Mouse (Mus musculus) cerebellum, adult 9-10 months (tissue): ENCODE measurements around the gene Bicd2.

ENCODE experiments used
- DNase-seq: peaks from one replicate; pipeline ENCODE4 v3.0.0; 2022

Gene Bicd2

DNA sequence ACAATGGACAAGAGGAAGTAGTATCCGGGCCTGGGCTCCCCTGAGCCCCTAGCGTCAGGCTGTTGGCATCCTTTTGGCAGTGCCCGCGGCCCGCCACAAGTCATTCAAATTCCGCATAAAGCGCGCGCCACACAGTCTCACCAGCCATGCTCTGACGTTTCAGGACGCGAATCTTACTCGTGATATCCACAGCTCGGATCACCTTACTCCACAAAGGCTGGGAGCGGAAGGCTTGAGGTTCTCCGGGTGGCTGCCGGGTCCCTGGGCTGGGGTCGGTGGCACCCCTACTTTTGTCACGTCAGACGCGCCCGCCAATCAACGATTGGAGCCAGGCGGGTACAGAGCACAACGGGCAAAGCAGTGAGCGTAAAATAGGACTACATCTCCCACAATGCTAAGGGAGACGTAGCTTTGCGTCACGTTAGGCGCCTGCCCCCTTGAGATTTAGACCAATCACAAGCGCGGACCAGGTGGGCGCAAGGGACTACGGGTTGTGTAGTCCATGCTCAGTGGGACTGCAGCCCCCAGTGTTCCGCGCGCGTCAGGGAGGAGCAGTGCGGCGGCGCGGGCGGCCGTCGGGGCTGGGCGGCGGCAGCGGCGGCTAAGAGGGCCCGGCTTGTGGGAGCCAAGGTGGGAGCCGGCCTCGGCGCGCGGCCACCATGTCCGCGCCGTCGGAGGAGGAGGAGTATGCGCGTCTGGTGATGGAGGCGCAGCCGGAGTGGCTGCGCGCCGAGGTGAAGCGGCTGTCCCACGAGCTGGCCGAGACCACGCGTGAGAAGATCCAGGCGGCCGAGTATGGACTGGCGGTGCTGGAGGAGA, at the start of gene Bicd2:
TSS of gene Bicd2 (plus strand) at position 574 of the 819 bp plus-strand sequence.
- peak; percentile 98 for DNase-seq

DNA sequence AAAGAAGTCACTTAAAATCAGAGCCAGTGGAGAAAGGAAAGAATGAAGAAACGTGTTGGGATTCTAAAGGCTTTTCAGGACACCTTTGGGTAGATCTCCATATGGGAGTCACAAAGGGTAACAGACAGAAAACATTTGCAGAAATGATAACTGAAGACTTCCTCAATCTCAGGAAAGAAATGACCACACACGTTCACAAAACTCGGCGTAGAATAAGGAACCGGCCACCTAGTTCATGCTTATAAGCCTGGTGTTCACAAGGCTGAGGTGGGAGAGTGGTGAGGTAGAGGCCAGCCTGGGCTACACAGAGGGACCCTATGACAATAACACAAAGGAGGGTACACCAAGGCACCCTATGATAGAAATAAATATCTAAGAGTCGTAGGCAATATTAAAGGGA, 49.4 kb upstream of the Bicd2 start:
- DNase-seq: no peak

DNA sequence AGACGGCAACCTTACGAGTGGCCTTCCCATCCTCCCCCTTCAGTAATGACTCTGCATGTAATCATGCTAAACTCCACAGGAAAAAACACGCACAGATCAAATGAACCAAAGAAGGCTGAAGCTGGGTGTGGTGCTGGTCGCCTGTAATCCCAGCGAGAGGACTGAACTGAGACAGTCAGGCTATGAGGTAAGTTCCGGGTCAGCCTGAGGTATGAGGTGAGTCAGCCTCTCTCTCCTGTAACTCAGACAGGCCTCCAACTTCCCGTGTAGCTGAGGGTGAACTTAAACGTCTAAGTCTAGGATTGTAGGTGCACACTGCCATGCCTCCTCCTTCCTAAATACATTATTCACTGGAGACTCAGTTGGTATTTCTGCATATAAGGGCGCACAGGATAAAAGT, 47.3 kb upstream of the Bicd2 start:
- DNase-seq: no peak

DNA sequence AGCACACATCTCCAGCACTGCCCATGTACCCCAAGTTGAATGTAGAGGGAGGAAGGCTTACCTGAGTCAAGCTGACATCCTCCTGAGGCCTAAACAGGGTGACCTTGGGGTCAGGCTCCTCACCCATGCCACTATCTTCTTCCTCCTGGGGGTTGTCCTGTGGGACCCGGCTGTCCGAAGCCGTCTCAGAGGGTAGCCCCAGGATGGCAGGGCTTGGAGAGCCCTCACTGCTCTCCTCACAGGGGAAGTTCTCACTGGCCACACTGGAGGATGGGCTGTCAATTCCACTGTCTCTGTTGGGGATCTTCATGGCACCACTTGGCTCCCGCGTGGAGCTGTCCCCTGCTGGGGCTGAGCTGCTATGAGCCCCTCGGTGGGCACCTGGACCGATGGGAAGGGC, 45.1 kb upstream of the Bicd2 start:
- DNase-seq: no peak

DNA sequence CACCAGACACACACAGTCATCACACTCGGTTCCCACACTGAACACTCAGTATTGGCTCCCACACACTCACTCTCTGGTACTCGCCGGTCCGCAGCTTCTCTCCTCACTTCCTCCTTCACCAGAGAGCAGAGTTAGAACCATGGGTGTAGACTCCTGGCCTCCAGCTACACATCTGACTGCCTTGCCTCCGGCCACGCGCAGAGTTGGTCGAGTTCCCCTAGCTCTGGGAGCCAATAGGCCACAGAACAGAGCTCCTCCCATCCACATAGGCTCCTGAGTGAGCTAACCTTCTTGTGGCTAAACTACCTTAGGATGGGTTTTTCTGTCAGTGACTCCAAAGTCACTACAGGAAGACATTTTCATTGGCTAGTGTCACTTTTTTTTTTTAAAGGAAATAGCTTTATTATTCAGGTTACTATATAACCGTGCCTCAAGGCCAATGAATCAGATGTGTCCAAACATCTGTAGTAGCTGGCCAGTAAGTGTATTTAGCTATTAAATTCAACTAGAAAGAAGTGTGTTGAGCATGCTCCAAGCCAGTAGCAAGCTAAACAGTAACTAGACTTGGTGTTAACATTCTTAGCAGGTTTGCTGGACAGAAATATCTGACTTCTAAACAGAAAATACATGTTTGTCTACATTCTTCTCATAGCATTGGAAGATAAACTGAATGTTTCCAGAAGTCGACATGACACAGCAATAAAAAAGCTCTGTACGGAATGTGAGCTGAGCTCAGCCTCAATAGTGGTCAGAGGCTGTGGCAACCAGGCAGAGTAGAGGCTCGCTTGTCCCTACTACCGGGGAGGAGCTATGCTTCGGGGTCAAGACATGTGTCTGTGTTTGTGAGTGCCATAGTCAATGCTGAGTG, 42.6 kb upstream of the Bicd2 start:
- no peak for DNase-seq

DNA sequence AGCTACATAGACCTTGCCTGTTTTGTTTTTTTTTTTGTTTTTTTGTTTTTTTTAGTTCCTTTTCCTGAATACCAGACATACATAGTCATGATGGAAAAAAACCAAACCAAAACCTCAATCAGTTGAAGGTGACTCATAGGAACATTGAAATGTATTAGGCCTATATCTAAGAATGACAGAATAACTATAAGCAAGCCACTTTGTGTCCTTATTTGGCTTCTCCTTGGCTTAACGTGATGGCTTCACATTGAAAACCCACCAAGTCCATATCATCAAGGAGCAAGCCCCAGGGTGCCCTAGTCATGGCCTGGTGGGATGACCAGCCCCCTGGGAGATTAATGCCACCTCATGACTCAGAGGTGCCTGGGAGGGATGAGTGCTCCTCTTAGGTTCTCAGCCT, 40.6 kb upstream of the Bicd2 start:
- no peak for DNase-seq

DNA sequence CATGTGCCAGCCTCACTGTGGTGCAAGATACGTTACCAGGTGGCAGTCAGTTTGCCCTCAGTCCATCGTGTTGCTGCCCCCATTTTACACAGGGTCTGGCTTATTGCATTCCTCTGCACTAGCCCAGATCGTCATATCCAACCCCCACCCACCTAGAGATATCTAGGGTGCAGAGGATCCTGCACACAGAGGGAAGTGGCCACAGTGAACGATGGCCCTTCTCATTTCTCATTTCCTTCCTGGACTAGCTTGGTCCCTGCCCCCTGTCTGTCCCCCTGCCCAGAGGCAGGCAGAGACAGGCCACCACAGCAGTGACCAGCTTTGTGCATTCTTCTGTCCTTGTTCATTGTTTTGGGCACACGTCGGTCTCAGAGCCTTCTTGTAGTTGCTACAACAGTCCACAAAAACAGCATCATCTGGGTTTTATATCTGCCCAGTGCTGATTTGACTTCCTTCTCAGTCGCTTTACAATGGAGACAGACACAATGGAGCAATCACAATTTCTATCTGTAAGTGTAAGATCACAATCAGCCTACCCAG, 34.5 kb upstream of the Bicd2 start:
- DNase-seq: no peak

DNA sequence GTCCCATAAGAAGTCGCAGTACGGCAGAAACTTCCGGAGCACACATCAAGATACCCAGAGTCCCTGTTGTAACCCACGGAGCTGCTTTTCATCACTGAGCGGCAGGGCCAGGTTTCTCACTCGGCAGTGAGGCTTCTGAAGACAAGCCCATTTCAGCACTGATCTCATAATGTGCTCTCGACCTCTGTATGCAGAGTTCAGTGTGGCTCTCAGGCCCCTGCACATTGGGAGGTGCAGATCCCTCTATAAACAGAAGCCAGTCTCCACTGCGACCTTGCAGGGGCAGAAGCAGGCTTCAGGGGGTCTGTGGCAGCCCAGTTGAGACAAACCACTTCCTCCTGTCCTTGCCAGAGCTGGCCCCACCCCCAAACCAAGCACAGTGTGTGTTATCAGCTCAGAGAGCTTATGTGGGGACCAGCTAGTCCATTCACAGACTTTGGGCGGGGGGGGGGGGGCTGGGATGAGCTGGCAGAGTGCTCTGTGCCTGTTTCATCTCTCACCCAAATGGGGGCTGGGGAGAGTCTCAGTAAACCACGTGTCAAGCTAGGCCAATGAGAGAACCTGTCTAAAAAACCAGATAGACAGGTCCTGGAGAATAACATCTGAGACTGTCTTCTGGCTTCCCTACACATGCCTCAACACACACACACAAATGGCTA, 33.9 kb upstream of the Bicd2 start:
- DNase-seq: no peak

DNA sequence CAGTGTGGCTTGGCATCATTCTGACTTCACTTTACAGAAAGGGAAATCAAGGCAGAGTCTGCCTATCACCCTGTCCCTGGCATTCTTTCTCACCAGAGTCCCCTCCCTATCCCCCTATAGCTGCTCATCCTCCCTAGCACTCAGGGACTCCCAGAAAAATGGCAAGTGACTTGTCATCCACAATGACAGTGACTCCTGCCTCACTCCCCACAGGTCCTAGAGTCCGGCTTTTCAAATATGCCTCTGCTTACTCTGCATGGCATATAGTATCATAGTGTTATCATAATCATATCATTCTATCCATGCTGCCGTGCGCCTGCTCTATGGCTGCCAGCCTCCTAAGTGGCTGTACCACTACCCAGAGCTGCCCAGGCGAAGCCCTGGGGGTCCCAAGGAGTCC, 33.2 kb upstream of the Bicd2 start:
- DNase-seq: no peak

DNA sequence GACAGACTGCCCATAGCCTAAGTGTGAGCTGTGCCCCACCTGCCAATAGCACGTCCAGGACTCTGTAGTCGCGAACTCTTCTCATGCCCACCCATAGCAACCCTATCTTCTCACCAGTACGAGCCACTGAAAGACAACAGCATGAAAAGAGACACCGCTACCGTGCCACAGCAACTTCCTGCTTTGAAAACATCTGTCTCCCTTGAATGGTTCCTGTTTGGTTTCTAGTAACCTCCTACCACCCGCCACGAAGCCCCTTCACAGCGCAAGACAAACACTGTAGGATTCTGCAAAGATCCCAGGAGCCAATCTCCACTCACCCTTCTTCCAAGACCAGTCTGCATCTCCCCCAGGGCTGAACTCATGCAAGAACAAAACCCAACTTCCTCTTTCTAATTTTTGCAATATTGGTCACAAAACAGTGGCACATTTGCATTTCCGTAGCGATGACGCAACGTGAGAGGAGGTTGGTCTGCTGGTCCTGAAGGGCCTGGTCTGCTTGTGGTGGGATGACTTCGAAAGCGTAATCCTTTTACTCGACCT, 32.5 kb upstream of the Bicd2 start:
- no peak for DNase-seq

DNA sequence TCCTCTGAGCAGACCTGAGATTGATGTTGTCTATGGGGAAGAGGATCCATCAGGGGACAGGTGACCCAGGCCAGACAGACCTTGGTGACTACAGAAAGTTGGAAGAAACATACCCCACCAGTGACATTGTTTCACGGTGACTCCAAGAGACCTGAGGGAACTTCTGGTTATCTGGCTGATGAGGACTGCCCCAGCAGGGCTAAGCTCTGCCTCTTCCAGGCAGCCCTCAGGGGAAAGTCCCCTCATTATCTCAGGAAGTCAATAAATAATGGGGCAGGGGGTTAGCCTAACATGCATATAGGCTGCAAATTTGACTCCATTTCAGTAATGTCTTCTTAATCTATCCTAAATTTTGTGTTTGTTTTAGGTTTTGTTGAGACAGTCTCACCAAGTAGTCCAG, 31.9 kb upstream of the Bicd2 start:
- no peak for DNase-seq

DNA sequence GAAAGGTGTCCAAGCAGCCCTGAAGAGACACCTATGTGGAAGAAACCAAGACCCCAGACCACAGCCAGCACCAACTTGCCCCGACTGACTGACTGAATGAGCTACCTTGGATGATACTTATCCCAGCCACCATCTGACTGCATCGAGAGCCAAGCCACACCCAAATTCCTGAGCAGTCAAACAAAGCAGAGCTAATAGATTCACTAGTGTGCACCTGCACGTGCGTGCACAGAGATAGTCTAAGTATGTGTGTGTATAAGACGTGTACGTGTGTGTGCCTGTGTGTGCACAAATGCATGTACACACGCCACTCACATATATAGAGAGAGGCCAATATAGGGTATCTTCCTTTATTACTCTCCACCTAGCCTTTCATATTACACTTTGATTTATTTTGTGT, 29.7 kb upstream of the Bicd2 start:
- no peak for DNase-seq

DNA sequence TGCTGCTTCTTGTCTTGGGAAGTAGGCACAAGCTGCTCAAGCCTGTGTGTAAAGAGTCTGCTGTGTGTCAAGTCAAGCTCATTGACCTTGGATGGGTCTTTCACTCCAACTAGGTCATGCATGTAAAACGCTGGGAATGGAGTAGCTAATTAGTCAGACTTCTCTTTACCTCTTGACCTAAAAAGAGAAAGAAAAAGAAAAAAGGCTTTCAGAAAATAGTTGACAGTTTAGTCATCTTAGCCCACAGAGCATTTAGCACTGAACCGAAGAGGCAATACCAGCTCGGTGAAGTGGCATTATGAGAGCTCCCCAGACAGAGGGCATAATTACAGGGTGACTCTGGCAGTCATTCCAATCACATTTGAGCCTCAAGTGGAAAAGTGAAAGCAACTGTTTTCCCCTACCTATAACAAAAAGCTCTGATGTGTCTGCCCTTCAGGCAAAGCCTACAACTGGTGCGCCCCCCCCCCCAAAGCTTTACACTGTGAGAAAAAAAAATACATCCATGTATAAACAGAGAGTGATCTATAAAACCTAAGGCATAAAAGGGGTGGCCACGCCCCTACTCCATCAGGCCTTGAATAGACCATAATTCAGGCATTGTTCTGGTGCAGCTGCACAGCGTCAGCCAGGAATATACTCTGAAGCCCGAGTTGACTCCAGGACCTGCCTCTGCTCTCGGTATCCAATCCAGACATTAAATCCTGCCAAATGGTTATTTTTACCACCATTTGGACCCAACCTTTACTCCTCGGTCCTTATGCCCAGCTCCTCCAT, 24.8 kb upstream of the Bicd2 start:
- DNase-seq: no peak

DNA sequence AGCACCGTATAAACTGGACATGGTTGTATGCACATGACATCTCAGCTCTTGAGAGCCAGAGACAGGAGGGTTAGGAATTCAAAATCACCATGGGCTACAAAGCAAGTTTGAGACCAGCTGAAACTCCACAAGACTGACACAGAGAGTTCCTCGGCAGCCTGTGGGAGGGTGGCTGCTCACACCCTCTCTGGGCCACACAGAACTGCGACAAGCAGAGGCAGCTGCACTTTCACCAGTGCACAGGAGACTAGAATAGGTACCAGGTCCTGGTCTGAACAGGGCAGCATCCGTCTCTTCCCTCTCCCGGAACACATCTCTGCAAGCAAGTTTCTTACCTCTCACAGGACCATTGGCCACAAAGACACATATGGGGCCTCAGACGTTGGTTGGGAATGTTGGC, 23.9 kb upstream of the Bicd2 start:
- no peak for DNase-seq

DNA sequence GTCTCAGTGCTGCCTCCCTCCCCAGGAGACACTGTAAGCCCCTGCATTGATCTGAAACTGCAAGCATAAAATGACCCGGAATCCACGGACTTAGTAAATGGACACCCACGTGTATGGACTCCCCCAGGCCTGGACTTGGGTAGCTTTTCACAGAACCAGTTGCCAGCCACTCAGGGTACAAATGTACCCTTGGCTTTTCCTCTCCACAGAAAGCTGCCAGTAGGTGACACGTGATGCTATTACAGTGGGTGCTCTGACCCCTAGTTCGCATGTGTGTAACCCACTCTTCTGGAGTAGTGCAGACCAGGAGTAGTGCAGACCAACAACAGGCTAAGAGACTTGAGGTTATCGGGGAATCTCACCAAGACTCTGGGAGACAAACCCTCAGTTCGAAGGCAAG, 23.5 kb upstream of the Bicd2 start:
- DNase-seq: no peak

DNA sequence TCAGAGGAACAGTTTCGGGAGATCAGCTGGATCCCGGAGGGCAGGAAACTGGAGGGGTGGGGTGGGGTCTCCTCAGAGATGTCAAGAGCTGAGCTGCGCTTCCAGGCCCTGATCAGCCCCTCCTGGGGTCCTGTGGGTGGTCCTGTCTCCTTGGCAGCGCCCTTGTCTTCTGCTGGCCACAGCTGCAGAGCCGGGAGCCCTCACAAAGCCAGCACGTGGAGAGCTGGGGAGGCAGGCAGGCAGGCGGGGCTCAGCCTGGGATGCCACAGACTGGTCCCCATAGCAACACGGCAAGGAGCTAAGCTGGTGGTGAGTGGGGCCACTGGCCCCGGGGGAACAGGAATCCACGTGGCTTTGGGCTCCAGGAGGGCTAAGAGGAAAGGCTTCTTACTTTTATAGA, 21.3 kb upstream of the Bicd2 start, which contains the start of gene Fgd3:
TSS of gene Fgd3 (minus strand) at position 272 of the 400 bp plus-strand sequence.
- DNase-seq: no peak

DNA sequence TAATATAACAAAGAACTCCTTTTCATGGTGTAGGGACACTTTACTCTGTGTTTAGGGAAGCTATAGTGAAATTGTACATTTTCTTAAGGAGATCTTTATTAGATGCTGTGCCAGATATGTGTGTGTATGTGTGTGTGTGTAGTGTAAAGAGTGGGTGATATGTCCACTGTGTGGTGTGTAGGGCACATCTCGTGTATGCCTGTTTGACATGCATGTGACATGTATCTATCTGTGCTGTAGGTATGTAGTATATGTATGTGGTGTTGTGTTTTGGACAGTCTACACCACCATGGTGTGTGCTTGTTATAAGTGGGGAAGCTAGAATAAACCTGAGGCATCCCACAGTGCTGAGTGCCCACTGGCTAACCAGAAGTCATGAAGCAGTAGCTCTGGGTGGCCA, 20.9 kb upstream of the Bicd2 start:
- no peak for DNase-seq

DNA sequence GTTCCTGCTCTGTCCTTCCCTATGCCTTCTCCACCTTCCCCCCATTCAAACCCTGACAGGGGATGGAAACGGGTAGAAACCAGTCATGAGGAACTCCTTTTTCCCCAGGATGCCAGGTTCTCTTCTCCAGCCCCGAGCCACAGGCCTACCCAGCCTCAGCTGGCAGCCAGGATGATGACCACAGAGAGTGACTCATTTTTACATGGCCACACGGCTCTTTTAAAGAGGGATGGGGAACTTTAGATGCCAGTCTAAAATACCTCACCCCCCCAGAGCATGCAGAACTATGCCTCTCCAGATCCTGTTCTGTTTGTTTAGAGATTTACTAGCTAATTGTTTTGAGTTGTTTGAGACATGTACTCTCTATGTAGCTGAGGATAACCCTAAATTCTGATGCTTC, 19.9 kb upstream of the Bicd2 start:
- no peak for DNase-seq

DNA sequence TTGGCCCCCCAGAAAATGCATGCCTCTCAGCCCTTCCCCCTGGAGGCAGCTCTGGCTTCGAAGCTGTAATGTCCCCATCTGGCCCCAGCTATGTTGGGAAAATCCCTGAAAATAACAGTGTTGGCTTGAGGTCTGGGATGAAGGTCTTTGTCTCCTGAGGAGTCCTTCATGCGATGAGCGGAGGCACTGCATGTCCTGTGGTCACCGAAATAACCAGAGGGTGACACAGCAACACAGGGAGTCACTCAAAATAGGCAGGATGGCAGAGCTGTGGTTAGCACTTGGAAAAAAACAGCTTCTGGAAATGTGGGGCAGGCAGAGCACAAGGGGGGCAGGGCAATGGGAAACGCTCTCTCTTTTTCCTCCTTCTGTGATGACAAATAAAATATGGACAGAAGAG, 19.2 kb upstream of the Bicd2 start:
- DNase-seq: no peak

DNA sequence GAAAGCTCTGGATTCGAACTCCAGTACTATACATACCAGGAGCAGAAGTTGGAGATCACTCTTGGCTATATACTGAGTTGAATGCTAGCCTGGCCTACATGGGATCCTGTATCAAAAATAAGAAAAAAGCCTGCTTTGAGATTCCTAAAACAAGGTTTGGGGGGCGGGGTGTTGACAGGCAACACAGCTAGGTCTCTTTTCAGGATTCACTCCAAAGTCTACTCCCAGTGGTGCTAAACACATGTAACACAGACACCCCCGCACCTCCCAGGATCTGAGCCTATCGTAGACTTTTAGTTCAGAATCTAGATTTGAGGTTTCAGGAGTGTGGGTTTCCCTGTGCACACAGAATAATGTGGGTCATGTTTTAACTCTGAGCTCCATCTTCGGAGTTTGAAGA, 18.6 kb upstream of the Bicd2 start:
- DNase-seq: no peak

DNA sequence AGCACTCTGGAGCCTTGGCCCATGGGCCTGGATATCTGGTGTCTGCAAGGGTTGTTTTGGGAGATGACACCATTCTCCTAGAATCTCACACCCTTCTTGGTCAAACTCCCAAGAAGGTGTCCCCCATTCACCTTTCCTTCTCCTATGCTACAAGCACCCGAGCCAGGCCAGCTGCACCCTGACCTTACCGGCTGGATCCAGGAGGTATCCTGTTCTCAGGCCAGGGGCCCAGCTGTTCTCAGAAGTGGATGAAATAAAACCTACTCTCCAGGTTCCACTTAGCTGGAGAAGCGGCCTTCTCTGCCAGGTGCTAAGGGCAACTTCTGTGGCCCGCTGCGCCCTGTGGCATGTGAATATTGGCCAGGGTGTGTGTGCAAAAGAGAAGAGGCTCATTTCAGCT, 16.5 kb upstream of the Bicd2 start:
- no peak for DNase-seq
